Mouse (Mus musculus): ENCODE results near the gene Adcy1. TPM values are rescaled to one million over a fixed set of nuclear protein-coding genes. Genes with fewer than 3 reads are reported as not detected.

Adcy1 gene
- total RNA-seq, 2 experiments from 2014 or later, result not detected

DNA sequence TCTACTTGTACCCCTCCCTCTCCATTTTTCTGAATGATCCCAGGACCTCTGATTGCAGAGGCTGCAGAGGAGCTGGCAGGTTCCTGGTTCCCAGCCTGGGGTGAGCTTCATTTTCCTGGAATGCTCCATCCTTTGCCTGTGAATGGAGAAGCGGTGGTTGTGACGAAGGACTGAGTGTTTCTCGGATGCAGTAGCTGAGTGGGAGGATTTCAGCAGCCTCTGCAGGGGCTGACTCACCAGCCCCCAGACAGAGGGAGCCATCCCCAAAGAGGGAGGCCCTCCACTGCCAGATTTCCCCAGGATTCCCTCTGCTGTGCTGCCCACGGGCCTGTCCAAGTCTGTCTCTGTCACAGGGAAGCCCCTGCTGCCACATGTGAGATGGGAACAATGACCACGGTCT lies 71.0 kb downstream of the Adcy1 start:
- no peak for ATAC-seq (replicated peaks; ENCODE audit: poor library complexity, severe bottlenecking)

DNA sequence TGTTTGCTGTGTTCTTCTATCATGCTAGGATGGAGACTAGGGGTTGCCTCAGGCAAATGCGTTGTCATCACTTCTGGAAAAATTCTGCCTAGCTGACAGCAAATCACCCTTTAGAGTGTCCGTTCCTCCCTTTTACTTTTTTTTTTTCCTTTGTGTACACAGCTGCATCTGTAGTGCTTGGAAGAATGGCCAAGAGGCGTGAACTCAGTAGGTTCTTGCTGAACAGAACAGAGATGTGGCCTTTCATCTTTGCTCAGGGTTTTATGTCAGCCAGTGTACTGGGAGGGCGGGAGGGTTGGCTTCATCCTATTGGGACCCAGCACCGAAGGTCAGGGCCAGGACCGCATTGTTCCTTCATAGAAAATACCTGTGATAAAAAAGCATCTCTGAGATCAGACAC lies 72.0 kb downstream of the Adcy1 start:
- no peak for ATAC-seq (replicated peaks; ENCODE audit: poor library complexity, severe bottlenecking)

GRCm38 (mm10) chr11:7135763-7136162 lies 72.5 kb downstream of the Adcy1 start:
- no peak for ATAC-seq (replicated peaks; ENCODE audit: poor library complexity, severe bottlenecking)

DNA sequence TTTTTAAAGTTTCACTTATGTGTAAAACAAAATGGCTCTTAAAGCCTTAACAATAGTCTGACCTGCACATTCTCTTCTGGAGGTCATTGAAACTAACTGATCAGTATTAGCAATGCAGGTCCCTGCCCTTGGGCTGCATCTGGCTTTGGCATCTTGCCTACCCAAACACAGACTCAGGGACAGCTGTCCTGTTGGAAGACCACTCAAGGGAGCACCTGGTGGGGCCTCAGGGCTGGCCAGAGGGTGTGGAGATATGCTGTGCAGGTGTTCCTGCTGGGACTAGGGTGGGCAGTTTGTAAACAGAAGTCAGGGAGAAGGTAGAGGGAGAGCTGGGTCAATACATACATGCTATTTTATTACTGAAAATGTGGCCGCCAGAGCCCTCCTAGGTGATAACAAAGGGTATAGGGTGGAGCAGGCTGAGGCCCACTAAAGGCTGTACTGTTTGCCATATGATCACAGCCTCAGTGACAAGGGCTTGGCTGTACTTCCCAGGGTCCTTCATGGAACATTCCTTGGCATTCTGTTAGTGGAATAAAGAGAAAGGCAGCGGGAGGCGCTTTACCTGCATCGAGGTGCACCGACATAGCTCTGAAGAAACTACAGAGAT lies 73.1 kb downstream of the Adcy1 start:
- no peak for ATAC-seq (replicated peaks; ENCODE audit: poor library complexity, severe bottlenecking)

- ATAC-seq (replicated peaks; ENCODE audit: poor library complexity, severe bottlenecking), result no peak
Measured at GRCm38 (mm10) chr11:7138370-7138769, 75.1 kb downstream of the Adcy1 start.

GRCm38 (mm10) chr11:7140449-7140848 lies 77.2 kb downstream of the Adcy1 start:
- ATAC-seq (replicated peaks; ENCODE audit: poor library complexity, severe bottlenecking), result 0 out of 2 replicates have a peak, but pooled peaks have one; percentile 40

DNA sequence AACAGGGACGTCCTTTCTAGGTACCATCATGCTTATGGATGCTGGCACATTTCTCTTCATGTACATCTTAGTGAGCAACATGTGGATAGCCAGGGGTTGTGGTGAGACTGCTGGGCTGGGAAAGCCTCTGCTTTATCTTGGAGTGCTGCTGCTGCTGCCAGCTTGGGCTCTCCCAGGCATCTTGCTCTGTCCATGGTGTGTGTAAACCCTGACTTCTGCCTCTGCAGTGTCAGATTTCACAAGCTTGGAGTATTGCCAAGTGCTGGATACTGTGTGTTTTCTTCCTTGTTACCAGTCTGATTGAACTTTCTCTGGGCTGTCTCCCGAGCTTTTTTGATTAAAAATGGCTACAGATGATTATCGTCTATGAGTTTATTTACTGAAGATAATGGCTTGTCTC lies 79.4 kb downstream of the Adcy1 start:
- no peak for ATAC-seq (replicated peaks; ENCODE audit: poor library complexity, severe bottlenecking)

DNA sequence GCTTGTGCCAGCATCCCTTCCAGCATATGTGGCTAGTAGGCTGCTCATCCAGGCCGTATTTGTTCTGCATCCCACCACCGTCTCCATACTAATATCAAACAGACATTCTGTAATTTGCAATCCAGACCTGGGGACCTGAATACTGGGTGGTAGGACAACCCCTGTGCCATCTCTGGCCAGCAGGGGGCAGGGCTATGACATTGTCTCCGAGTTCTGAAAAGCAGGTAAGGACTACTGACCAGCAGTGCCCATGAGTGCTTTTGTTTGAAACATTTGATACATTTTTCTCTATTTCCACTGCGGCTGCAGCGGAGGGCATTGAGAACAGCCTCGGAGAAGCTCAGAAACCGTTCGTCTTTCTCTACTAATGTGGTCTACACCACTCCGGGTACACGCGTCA lies 81.1 kb downstream of the Adcy1 start:
- ATAC-seq (replicated peaks; ENCODE audit: poor library complexity, severe bottlenecking), result no peak

GRCm38 (mm10) chr11:7145221-7145620 lies 81.9 kb downstream of the Adcy1 start:
- peak; percentile 55 for ATAC-seq (replicated peaks; ENCODE audit: poor library complexity, severe bottlenecking)

DNA sequence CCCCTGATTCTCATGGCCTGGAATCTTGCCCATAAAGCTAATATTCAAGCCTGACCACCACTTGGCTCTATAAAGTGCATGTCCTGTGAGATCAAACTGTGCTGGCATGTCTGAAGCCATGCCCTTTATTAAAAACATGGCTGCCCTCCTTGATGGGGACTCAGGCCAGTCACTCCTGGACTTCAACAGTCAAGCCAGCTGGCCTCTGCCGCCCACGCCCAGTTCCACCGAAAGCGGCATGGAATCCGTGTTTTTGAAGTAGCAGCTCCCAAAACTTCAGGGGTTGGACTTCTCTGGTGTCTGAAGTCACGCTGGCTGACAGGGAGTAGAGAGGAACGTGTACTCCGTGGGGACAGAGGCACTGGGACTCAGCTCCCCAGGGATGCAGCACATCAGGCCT lies 84.2 kb downstream of the Adcy1 start:
- ATAC-seq (replicated peaks; ENCODE audit: poor library complexity, severe bottlenecking), result no peak

- ATAC-seq (replicated peaks; ENCODE audit: poor library complexity, severe bottlenecking), result no peak
Measured at GRCm38 (mm10) chr11:7147945-7148344, 84.7 kb downstream of the Adcy1 start.

GRCm38 (mm10) chr11:7149471-7149870 lies 86.2 kb downstream of the Adcy1 start:
- ATAC-seq (replicated peaks; ENCODE audit: poor library complexity, severe bottlenecking), result no peak

GRCm38 (mm10) chr11:7150511-7150910 lies 87.2 kb downstream of the Adcy1 start:
- ATAC-seq (replicated peaks; ENCODE audit: poor library complexity, severe bottlenecking), result no peak

DNA sequence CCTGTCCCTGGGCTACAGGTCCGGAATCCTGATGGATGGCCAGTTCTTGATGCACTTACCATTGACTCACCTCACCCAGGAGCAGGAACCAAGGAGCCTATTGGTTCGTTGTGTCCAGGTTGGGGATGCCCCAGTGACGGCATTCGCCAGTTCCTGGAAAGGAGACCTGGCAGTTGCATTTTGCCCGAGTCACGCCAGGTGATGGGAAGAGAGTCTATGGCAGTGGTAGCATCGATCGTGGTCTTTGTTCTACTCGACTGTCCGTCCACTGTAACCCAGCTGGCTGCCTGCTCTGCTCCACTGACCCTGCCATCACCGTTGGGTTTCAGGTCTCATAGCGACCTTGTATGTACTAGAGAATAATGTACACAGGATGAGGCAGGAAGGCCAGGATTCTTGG lies 89.1 kb downstream of the Adcy1 start:
- ATAC-seq (replicated peaks; ENCODE audit: poor library complexity, severe bottlenecking), result no peak

DNA sequence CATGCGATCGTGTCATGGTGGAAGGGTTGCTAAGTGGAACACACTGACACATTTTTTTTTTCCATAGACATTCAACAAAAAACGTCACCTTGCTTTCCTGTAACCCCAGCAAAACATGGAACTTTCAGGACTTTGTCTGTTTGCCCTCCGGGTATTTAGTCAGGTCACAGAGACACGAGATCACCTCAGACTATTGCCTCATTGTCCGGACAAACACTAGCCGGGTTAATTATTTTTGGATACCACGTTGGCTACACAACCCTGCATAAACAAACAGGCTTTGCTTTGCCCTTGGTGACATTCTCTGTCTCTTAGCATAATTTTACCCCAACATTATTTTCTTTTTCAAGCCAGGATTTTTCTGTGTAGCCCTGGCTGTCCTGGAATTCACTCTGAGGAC lies 89.8 kb downstream of the Adcy1 start:
- ATAC-seq (replicated peaks; ENCODE audit: poor library complexity, severe bottlenecking), result no peak

GRCm38 (mm10) chr11:7156427-7156826 lies 93.1 kb downstream of the Adcy1 start:
- ATAC-seq (replicated peaks; ENCODE audit: poor library complexity, severe bottlenecking), result no peak

DNA sequence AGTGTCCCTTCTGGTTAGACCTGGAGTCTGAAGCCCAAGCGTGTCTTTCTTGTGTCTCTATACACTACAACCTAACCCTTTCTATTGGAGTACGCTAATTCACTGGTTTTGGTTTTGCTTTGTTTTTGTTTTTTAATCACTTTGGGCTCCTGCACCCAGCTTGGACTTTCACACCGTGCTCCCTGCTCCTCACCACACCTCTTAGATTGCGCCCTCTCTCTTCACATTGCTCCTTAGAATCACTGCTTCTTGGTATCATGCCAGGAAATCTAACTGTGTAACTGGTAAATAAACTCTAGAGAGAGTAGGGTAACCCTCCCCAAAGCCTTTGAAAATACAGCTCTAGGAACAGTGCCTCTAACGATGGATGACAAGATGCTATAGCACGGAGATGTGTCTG lies 94.9 kb downstream of the Adcy1 start:
- ATAC-seq (replicated peaks; ENCODE audit: poor library complexity, severe bottlenecking), result no peak

DNA sequence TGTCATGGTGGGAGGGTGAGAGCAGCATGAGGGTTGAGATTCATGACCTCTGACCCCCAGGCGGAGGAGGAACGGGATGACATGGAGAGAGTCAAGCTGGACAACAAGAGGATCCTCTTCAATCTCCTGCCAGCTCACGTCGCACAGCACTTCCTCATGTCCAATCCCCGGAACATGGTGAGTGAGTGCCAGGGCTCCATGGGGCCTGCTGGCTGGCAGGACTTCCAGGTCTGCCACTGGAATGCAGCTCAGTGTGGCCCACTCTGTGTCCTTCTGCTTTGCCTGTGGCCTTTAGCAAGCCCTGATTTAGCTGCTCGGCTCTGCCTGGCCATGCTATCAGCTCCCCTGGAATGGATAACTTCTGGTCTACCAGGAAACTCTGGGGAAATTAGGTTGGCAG lies 96.9 kb downstream of the Adcy1 start:
- no peak for ATAC-seq (replicated peaks; ENCODE audit: poor library complexity, severe bottlenecking)

DNA sequence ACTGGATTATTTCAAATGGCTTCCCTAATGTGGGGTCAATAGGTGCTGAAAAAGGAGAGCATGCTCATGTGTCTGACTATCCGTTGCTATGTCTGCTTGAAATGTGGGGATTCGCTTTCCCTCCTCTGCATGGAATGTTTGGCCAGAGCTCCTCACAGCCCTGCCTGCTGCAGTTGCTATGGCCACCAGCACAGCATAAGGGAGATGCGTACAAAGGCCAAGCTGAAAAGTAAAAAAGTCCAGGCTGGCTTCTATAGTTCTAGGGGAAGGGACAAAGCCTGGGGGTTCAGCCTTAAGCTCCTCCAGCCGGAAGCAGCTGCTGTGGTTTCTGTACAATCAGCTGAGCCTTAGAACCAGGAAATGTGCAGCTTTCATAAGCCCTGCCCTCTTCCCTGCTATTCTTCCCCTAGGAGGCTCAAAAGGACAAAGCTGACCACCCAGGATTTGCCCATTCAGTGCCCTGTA lies 97.4 kb downstream of the Adcy1 start:
- ATAC-seq (replicated peaks; ENCODE audit: poor library complexity, severe bottlenecking), result no peak

DNA sequence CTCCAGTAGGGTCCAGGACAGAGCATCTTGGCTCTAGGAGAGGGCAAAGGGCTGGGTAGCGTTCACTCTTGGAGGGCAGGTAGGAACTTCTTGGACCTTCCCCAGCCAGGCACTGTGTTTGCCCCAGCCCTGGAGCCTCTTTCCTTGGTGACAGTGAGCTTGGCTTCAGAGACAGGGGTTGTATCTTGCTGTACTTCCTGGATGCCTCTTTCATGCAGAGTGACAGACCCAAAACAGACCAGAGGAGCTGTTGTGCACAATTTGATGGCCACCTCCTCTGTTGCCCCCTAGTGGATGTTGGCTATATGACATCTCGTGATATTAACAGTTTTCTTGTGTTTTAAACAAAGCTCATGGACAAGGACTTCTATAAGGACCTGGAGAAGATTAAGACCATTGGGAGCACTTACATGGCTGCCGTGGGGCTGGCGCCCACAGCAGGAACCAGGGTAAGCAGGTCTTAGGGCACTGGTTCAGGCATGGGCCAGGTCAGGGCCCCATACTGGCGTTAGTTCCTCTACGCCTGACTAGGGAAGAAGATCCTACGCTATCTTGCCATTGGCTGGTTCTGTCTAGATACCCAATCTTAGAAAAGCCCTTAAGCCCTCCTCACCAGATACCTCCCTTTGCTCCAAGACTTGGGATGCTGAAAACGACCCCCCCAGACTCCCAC lies 98.3 kb downstream of the Adcy1 start:
- no peak; the same call in 1 of the 2 replicates for ATAC-seq (replicated peaks; ENCODE audit: poor library complexity, severe bottlenecking)

- no peak for ATAC-seq (replicated peaks; ENCODE audit: poor library complexity, severe bottlenecking)
Measured at GRCm38 (mm10) chr11:7164416-7164815, 101.1 kb downstream of the Adcy1 start.

- no peak for ATAC-seq (replicated peaks; ENCODE audit: poor library complexity, severe bottlenecking)
Measured at GRCm38 (mm10) chr11:7169645-7170044, 106.4 kb downstream of the Adcy1 start.

Data from granulocyte monocyte progenitor cell, adult 5-6 weeks (primary cell).